Mouse (Mus musculus) ES-E14 (cell line): ENCODE measurements around the gene Npas2.

ENCODE experiments used
- ZC3H11A ChIP-seq: IDR thresholded peaks from 2 replicates; pipeline ENCODE4 v1.6.1; 2012; ENCODE audit warnings: low read depth, mild to moderate bottlenecking, inconsistent platforms, low read length, borderline replicate concordance
- ZNF384 ChIP-seq: IDR thresholded peaks from 2 replicates; pipeline ENCODE4 v1.6.1; 2012; ENCODE audit warnings: low read depth, low read length, inconsistent platforms

DNA sequence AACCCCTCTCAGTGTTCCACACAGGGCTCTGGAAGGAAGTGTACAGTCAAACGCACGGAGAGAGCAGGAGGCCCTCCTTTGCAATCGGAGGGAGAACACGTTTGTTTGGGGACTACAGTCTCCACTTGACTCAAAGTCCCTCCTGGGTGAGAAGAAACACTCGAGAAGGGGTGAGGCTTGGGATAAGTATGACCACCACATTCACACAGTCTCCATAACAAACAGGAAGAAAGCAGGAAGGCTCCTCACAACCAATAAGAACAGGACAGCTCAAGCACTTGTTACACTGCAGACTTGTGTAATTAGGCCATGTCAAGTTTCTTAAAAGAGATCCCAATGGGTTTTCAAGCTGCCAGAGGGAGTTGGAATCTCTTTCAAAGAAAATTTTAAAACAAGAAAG lies 2.4 kb upstream of the Npas2 start:
- no peak for TF ChIP-seq ZC3H11A
- TF ChIP-seq ZNF384 = no peak
